ENCODE assay signal across 15 mouse cellular contexts in genomic region chr12:75515301-75515906, GRCm38 (mm10).
DNase-seq lines count a peak whose midpoint lies in the region; ATAC-seq lines count a peak whose summit lies in the region.
"Had no signal": no experiment of that assay in that cellular context is flagged by ENCODE, and none has a peak within 500 bp of the region (broad histone marks: within the 10 kb centered on the region; RNA-seq: fewer than 3 reads in every experiment).

No protein-coding gene starts in this region.

- no peaks in the 10 kb centered on the region for H3K36me3 ChIP-seq in heart, embryonic 11.5 days (ENCODE audit: control insufficient read depth, insufficient read depth, low read length)
- peaks cover 25% of the 10 kb centered on the region for H3K36me3 ChIP-seq in megakaryocyte, embryonic 14.5 days (replicated peaks; ENCODE audit: low read length)

- no peak overlapping the region for H3K9ac ChIP-seq in heart, embryonic 11.5 days (ENCODE audit: low read depth, low read length)

- no peaks in the 10 kb centered on the region for H3K9me3 ChIP-seq in heart, embryonic 11.5 days (replicated peaks; ENCODE audit: control insufficient read depth, low read length)
- no peaks in the 10 kb centered on the region for H3K9me3 ChIP-seq in megakaryocyte, embryonic 14.5 days

- H3K4me3 ChIP-seq in heart, embryonic 11.5 days (ENCODE audit: low read depth, low read length) = no peak overlapping the region
- H3K4me3 ChIP-seq in megakaryocyte, embryonic 14.5 days (replicated peaks) = peak overlapping the region; percentile 25

- peak overlapping the region; percentile 29; the same call in 1 of the 2 replicates for H3K27ac ChIP-seq in heart, embryonic 11.5 days (ENCODE audit: low read depth, low read length)

- no peak for ATAC-seq in heart, embryonic 11.5 days (replicated peaks; ENCODE audit: insufficient number of reproducible peaks, low FRiP score, low TSS enrichment)
- ATAC-seq in megakaryocyte, adult 5-6 weeks (ENCODE audit: poor library complexity, severe bottlenecking) = no peak
- peak; percentile 70 for ATAC-seq in megakaryocyte-erythroid progenitor cell, adult 5-6 weeks (replicated peaks; ENCODE audit: low FRiP score, low TSS enrichment, poor library complexity, severe bottlenecking)
- ATAC-seq: forebrain, embryonic 14.5 days; hindbrain, embryonic 16.5 days; lung, postnatal 0 days had no signal

- H3K4me1 ChIP-seq in heart, embryonic 11.5 days (ENCODE audit: control insufficient read depth, insufficient read depth, low read length) = peaks cover 26% of the 10 kb centered on the region
- H3K4me1 ChIP-seq in megakaryocyte, embryonic 14.5 days = peaks cover 77% of the 10 kb centered on the region

- H3K4me2 ChIP-seq in heart, embryonic 11.5 days = peak overlapping the region; percentile 31

- H3K27me3 ChIP-seq in heart, embryonic 11.5 days (ENCODE audit: control insufficient read depth, insufficient read depth, low read length) = no peaks in the 10 kb centered on the region
- H3K27me3 ChIP-seq in megakaryocyte, embryonic 14.5 days (replicated peaks) = no peaks in the 10 kb centered on the region

- WGBS in heart, embryonic 11.5 days (ENCODE audit: insufficient replicate concordance) = 54% methylated on average over 10 of the region's 10 CpGs

- DNase-seq in heart, adult 18-20 months = no peak
- DNase-seq in embryo, embryonic 9.5 days (ENCODE audit: extremely low spot score) = peak; percentile 12
- no peak for DNase-seq in right cerebral cortex, postnatal 36 days (ENCODE audit: low spot score in 2 of 2)
- no peak for DNase-seq in cerebellum, adult 9-10 months
- DNase-seq: adrenal gland, postnatal 14 days; cerebellum, adult 11 months; kidney, adult 2 months; midbrain, embryonic 14.5 days had no signal
